Mouse (Mus musculus): ENCODE results near the gene Camk1g.

- TF ChIP-seq USF2 (conservative IDR thresholded peaks at IDR 0.05; ENCODE audit: low read depth, low read length): no peak
- no peak for TF ChIP-seq TCF12 (IDR thresholded peaks at IDR 0.05; ENCODE audit: low read depth, low read length)
Observed at GRCm38 (mm10) chr1:193323686-193324085, 46.4 kb downstream of the Camk1g start.
